Mouse (Mus musculus) spleen, adult 18-20 months (tissue): Measurements from ENCODE around the gene Terf2ip.

Experiments
- DNase-seq, 2 experiments: peaks; one replicate each; pipeline ENCODE4 v3.0.0; 2022; ENCODE audit warnings: mixed read lengths in 2 of 2

The Terf2ip gene

GRCm38 (mm10) chr8:112011816-112012242 is 631 bp downstream of the Terf2ip start:
- DNase-seq, result peak; percentile 34 to 51

- DNase-seq, result no peak
Measured at GRCm38 (mm10) chr8:112014936-112015335, 3.7 kb downstream of the Terf2ip start, which contains the start of gene Gm6793. Gene Gm6793 (minus strand): TSS chr8:112015036.

DNA sequence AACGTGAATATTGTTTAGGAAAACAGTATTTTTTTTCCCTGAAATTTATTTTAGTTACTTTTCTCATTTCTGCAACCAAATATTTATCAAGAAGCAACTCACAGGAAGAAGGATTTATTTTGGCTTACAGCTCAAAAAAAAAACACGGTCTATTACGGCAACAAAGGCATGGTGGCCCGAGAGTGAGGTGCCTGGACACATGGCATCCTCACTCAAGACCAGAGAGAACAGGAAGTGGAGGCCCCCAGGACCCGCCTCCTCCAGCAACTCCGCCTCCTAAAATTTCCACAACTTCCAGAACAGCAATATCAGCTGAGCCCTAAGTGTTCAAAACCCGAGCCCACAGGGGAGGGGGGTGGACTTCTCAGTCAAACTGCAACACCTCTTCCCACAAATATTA is 18.3 kb downstream of the Terf2ip start:
- DNase-seq, result no peak

- DNase-seq, result no peak
Measured at GRCm38 (mm10) chr8:112030663-112031062, 19.5 kb downstream of the Terf2ip start.

- no peak for DNase-seq
Measured at GRCm38 (mm10) chr8:112033071-112033470, 21.9 kb downstream of the Terf2ip start.

GRCm38 (mm10) chr8:112034603-112035002 is 23.4 kb downstream of the Terf2ip start:
- DNase-seq, result peak in 1 of 2 experiments; percentile 28

DNA sequence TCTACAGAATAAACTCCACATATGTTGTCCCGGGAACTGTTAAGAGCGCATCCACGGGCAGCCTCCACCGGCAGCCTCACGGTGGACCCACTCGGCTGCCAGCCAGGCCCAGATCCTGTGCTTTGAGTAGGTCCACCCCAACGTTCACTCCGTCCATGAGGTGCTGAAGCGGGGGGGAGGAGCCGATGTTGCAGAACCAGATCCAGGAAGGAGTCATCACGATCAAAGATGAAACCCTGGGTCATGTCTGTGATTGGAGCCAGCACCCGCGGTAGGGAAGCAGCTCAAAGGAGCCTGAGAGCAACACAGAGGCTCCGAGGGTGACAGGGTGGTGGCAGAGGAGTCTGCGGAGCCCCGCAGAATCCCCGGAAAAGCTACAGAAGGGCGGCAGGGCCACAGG is 26.3 kb downstream of the Terf2ip start:
- no peak for DNase-seq

DNA sequence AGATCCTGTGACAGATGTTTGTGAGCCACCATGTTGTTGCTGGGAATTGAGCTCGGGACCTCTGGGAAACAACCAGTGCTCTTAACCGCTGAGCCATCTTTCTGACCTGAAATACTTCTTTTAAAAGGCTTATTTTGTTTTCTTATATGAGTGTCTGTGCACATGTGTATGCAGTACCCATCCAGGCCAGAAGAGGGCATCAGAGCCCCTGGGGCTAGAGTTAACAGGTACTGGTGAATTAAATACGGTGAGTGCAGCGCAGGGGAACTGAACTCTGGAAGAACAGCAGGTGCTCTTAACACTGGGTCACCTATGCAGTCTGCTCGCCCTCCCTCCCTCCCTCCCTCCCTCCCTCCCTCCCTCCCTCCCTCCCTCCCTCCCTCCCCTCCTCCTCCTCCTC is 34.0 kb downstream of the Terf2ip start:
- no peak for DNase-seq

DNA sequence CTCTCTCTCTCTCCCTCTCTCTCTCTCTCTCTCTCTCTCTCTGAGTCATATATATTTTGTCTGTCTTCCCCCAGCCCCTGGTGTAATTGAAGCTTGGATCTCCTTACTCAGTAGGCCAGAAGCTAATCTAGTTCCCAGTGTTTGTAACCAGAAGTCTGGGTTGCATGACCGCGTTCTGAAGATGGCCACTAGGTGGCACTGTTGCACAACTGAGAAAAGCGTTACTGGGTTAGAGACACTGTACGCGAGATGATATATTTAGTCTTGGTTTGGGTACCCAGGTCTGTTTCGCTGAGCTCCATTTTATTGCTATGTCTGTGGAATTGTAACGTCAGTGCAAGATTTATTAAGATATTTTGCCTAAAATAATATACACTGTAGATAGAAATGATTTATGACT is 34.7 kb downstream of the Terf2ip start:
- peak; percentile 30 to 68 for DNase-seq

DNA sequence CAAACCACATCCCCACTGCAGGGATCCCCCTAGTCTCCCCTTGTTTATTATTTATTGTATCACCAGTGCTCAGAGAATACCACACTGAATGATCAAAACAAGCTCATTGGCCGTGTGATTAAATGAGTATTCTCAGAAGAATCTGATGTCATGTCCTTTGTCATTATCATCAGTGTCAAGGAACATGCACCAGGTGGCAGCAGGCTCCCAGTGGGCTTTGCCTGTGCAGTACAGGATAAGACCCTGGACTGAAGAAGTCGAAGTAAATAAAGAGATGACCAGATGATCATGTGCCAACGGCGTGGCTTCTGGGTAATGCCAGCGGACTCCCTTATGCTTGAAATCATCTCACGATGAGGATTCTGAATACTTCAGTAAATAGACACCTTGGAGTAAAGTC is 37.1 kb downstream of the Terf2ip start:
- DNase-seq, result no peak

GRCm38 (mm10) chr8:112049984-112050383 is 38.8 kb downstream of the Terf2ip start:
- DNase-seq, result no peak

- DNase-seq, result no peak
Measured at GRCm38 (mm10) chr8:112051537-112051936, 40.3 kb downstream of the Terf2ip start.

- DNase-seq, result no peak
Measured at GRCm38 (mm10) chr8:112054456-112054855, 43.3 kb downstream of the Terf2ip start.

GRCm38 (mm10) chr8:112061372-112061771 is 50.2 kb downstream of the Terf2ip start:
- DNase-seq, result no peak
